Mouse (Mus musculus) MEL (cell line): ENCODE results near the gene Ptpa. TPM values are rescaled to one million over a fixed set of nuclear protein-coding genes. Genes with fewer than 3 reads are reported as not detected.

Experiments
- DNase-seq: peaks from one replicate; pipeline ENCODE4 v3.0.0; 2011; ENCODE audit warnings: low read depth, low spot score
- H3K27ac ChIP-seq: 2 replicates; pipeline ENCODE4 v1.5.1; 2012; ENCODE audit warnings: low read depth, mild to moderate bottlenecking, control low read depth, low read length, moderate library complexity; ENCODE audit not compliant: control insufficient read depth
- H3K27me3 ChIP-seq, 2 experiments: fragments of 150-350 bp in 1 of 2; sonication (generic) in 1 of 2; 2 replicates each; pipeline ENCODE4 v1.6.1; 2012; ENCODE audit warnings: low read length in 2 of 2, mild to moderate bottlenecking in 2 of 2, improper control_type of control experiment in 1 of 2, moderate library complexity in 1 of 2; ENCODE audit not compliant: insufficient read depth in 2 of 2, control insufficient read depth in 1 of 2
- H3K36me3 ChIP-seq, 2 experiments: 2 replicates each; pipeline ENCODE4 v1.6.1; 2012 to 2014; ENCODE audit warnings: low read length in 2 of 2, improper control_type of control experiment in 1 of 2, inconsistent platforms in 1 of 2, mild to moderate bottlenecking in 1 of 2; ENCODE audit not compliant: insufficient read depth in 2 of 2, control insufficient read depth in 1 of 2
- H3K4me1 ChIP-seq, 2 experiments: fragments of 150-350 bp in 1 of 2; sonication (generic) in 1 of 2; 2 replicates each; pipeline ENCODE4 v1.6.1; 2012; ENCODE audit warnings: low read length in 2 of 2, improper control_type of control experiment in 1 of 2, mild to moderate bottlenecking in 1 of 2; ENCODE audit not compliant: insufficient read depth in 2 of 2, control insufficient read depth in 1 of 2
- H3K4me3 ChIP-seq, 2 experiments: fragments of 150-350 bp in 1 of 2; sonication (generic) in 1 of 2; 2 replicates each; pipeline ENCODE4 v1.5.1; 2012; ENCODE audit warnings: low read depth in 2 of 2, low read length in 2 of 2, mild to moderate bottlenecking in 2 of 2, moderate library complexity in 2 of 2, control low read depth in 1 of 2, improper control_type of control experiment in 1 of 2; ENCODE audit not compliant: control insufficient read depth in 1 of 2, insufficient read depth in 1 of 2
- H3K79me2 ChIP-seq: 2 replicates; pipeline ENCODE4 v1.6.1; 2012; ENCODE audit warnings: mild to moderate bottlenecking, low read length, moderate library complexity; ENCODE audit not compliant: control insufficient read depth, poor library complexity, insufficient read depth
- H3K9ac ChIP-seq: 2 replicates; pipeline ENCODE4 v1.6.1; 2012; ENCODE audit warnings: low read depth, mild to moderate bottlenecking, control low read depth, low read length, moderate library complexity; ENCODE audit not compliant: control insufficient read depth, poor library complexity, severe bottlenecking
- H3K9me3 ChIP-seq: fragments of 150-350 bp; sonication (generic); replicated peaks from 2 replicates; pipeline ENCODE4 v1.6.1; 2012; ENCODE audit warnings: mild to moderate bottlenecking, low read length, improper control_type of control experiment, moderate library complexity; ENCODE audit not compliant: insufficient read depth
- E2F4 ChIP-seq: IDR thresholded peaks from 2 replicates; pipeline ENCODE4 v1.6.1; 2011; ENCODE audit warnings: low read depth, low read length, improper control_type of control experiment, borderline replicate concordance
- EP300 ChIP-seq, 2 experiments: IDR thresholded peaks; 2 replicates each; pipeline ENCODE4 v1.6.1; 2011; ENCODE audit warnings: improper control_type of control experiment in 2 of 2, low read length in 2 of 2, low read depth in 1 of 2, mild to moderate bottlenecking in 1 of 2
- GATA1 ChIP-seq: IDR thresholded peaks from 2 replicates; pipeline ENCODE4 v1.6.1; 2011; ENCODE audit warnings: low read depth, low read length, improper control_type of control experiment
- HCFC1 ChIP-seq: IDR thresholded peaks from 2 replicates; pipeline ENCODE4 v1.6.1; 2012; ENCODE audit warnings: low read depth, mild to moderate bottlenecking, inconsistent platforms, low read length, improper control_type of control experiment, moderate library complexity
- JUND ChIP-seq: IDR thresholded peaks from 2 replicates; pipeline ENCODE4 v1.6.1; 2011; ENCODE audit warnings: low read depth, mild to moderate bottlenecking, improper control_type of control experiment, low read length
- MXI1 ChIP-seq: IDR thresholded peaks from 2 replicates; pipeline ENCODE4 v1.6.1; 2011; ENCODE audit warnings: mild to moderate bottlenecking, low read depth, low read length, improper control_type of control experiment
- POLR2A ChIP-seq, 2 experiments: IDR thresholded peaks; 2 replicates each; pipeline ENCODE4 v1.6.1; 2011 to 2012; ENCODE audit warnings: low read length in 2 of 2, mild to moderate bottlenecking in 2 of 2, control low read depth in 1 of 2, improper control_type of control experiment in 1 of 2, low read depth in 1 of 2, moderate library complexity in 1 of 2; ENCODE audit not compliant: control insufficient read depth in 1 of 2, insufficient read depth in 1 of 2, poor library complexity in 1 of 2
- RAD21 ChIP-seq: IDR thresholded peaks from 2 replicates; pipeline ENCODE4 v1.6.1; 2011; ENCODE audit warnings: mild to moderate bottlenecking, low read depth, low read length, improper control_type of control experiment
- RCOR1 ChIP-seq: IDR thresholded peaks from 2 replicates; pipeline ENCODE4 v1.6.1; 2012; ENCODE audit warnings: low read depth, mild to moderate bottlenecking, inconsistent platforms, low read length, improper control_type of control experiment
- TAL1 ChIP-seq: IDR thresholded peaks from 2 replicates; pipeline ENCODE4 v1.6.1; 2012; ENCODE audit warnings: mild to moderate bottlenecking, inconsistent platforms, low read length, moderate library complexity, mixed read lengths
- TBP ChIP-seq: IDR thresholded peaks from 2 replicates; pipeline ENCODE4 v1.8.0; 2011; ENCODE audit warnings: low read depth, low read length, improper control_type of control experiment
- UBTF ChIP-seq: IDR thresholded peaks from 2 replicates; pipeline ENCODE4 v1.6.1; 2012; ENCODE audit warnings: low read depth, mild to moderate bottlenecking, inconsistent platforms, low read length, improper control_type of control experiment, moderate library complexity, borderline replicate concordance; ENCODE audit not compliant: insufficient read depth
- USF2 ChIP-seq, 2 experiments: IDR thresholded peaks; 2 replicates each; pipeline ENCODE4 v1.6.1; 2011 to 2012; ENCODE audit warnings: improper control_type of control experiment in 2 of 2, low read length in 2 of 2, borderline replicate concordance in 1 of 2, inconsistent platforms in 1 of 2, low read depth in 1 of 2, mild to moderate bottlenecking in 1 of 2; ENCODE audit not compliant: insufficient read depth in 1 of 2
- ZKSCAN1 ChIP-seq: IDR thresholded peaks from 2 replicates; pipeline ENCODE4 v1.6.1; 2012; ENCODE audit warnings: low read depth, mild to moderate bottlenecking, inconsistent platforms, low read length, improper control_type of control experiment, moderate library complexity
- ZMIZ1 ChIP-seq: IDR thresholded peaks from 2 replicates; pipeline ENCODE4 v1.6.1; 2012; ENCODE audit warnings: low read depth, mild to moderate bottlenecking, inconsistent platforms, low read length, improper control_type of control experiment, moderate library complexity
- polyA plus RNA-seq, 2 experiments: library from polyadenylated mRNA; stranded (reverse) in 1 of 2; unstranded in 1 of 2; fragments of >175 nt in 1 of 2; fragments of >200 nt in 1 of 2; gene quantifications; 2 replicates each; pipeline versions ENCODE4 v1.2.1 to v1.2.4; 2012; ENCODE audit warnings: low replicate concordance in 2 of 2, low read depth in 1 of 2; ENCODE audit not compliant: insufficient read length in 2 of 2, insufficient read depth in 1 of 2, missing spikeins in 1 of 2
- total RNA-seq: library from RNA; depleted of rRNA; stranded (reverse); fragments of 300-350 nt; gene quantifications from 2 replicates; pipeline ENCODE4 v1.2.3, GENCODE M21; 2012

Ptpa gene
- total and polyA plus RNA-seq, 3 experiments: 159 to 382 TPM; not detected in 1

DNA sequence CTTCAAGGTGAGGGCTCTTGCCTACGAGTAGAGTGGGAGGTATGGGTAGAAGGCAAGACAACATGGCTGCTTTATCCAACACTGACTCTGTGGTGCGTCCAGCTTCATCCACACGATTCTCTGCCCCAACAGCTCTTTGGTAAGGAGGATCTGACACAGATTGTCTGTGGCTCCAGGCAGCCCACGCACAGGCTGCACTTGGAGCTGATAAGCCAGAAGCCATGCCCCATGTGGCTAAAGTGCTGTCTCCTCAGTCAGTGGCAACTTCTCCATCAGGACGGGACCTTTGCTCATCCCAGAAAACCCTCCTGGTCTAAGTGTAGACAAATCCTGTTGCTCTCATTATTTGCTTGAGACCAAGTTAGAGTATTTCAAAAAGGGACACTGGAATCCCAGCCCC, 38.7 kb downstream of the Ptpa start:
- peaks cover 0 to 5% of the 10 kb centered on the region in 2 experiments; a peak in 3 of 4 replicates for H3K36me3 ChIP-seq
- H3K4me1 ChIP-seq: peaks cover 0 to 9% of the 10 kb centered on the region in 2 experiments; a peak in 3 of 4 replicates
- TF ChIP-seq UBTF (no peak), JUND (no peak), GATA1 (peak; percentile 46; the same call in 1 of the 2 replicates), ZMIZ1 (no peak), TAL1 (no peak), TBP (no peak), HCFC1 (no peak), MXI1 (peak; percentile 33; the same call in 1 of the 2 replicates), EP300 (IDR thresholded peaks at IDR 0.05; ENCODE audit: low read depth in 1 of 2, low read length in 2 of 2) (peak; percentile 7 to 27; a peak in 2 of 4 replicates), ZKSCAN1 (no peak), RCOR1 (peak; percentile 77; the same call in 1 of the 2 replicates), POLR2A (IDR thresholded peaks at IDR 0.05; ENCODE audit: control insufficient read depth in 1 of 2, insufficient read depth in 1 of 2, low read depth in 1 of 2, low read length in 2 of 2, poor library complexity in 1 of 2) (no peak), RAD21 (no peak)
- no peaks in the 10 kb centered on the region for H3K27me3 ChIP-seq
- no peaks in the 10 kb centered on the region for H3K79me2 ChIP-seq
- peak; percentile 54 for DNase-seq
- H3K27ac ChIP-seq: no peak overlapping the region
- no peak overlapping the region for H3K9ac ChIP-seq
- H3K4me3 ChIP-seq: no peak overlapping the region
- no peaks in the 10 kb centered on the region for H3K9me3 ChIP-seq

DNA sequence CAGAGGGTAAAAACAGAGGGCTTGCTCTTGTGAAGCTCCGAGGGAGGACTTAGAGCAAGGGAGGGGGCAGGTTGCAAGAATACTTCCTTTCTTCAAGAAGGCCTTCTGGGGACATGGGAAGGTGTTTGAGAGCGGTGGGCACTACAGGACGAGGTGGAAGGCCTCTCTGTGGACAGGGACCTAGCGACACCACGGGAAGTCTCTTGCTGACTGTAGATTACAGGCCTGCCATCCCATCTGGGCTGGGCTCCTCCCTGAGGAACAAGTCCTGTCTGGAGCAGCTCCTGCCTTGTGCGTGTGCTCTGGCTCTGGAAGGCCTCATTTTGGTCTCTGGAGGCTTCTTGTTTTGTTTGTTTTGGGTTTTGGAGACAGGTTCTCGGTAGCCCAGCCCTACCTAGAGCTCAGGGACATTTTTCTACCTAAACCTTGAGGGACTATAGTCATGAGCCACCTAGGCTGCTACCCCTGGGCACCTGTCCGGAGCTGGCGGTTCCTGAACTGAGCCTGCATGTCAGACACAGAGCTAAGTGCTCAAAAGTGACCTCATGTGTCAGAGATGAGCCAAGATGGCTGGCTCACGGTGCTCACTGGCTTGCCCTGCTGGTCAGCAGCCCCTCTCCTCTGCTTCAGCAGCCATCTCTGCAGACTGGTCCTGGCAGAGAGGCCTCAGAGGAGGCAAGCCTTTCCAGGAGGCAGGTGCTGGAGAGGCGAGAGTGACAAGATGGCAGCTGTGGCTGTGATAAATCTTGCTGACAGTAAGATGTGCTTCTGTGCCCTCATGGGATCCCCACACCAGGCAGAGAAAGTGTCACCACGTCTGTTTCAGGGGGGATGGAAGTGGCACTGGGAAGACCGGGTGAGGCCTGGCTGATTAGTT, 40.5 kb downstream of the Ptpa start:
- H3K9me3 ChIP-seq: no peaks in the 10 kb centered on the region
- peaks cover 0 to 9% of the 10 kb centered on the region in 2 experiments; a peak in 3 of 4 replicates for H3K4me1 ChIP-seq
- no peaks in the 10 kb centered on the region for H3K27me3 ChIP-seq
- no peak overlapping the region for H3K4me3 ChIP-seq
- peaks cover 0 to 5% of the 10 kb centered on the region in 2 experiments; a peak in 3 of 4 replicates for H3K36me3 ChIP-seq
- DNase-seq: no peak
- no peak overlapping the region for H3K9ac ChIP-seq
- TF ChIP-seq EP300 (IDR thresholded peaks at IDR 0.05; ENCODE audit: low read depth in 1 of 2, low read length in 2 of 2) (no peak), TBP (no peak), USF2 (IDR thresholded peaks at IDR 0.05; ENCODE audit: borderline replicate concordance in 1 of 2, insufficient read depth in 1 of 2, low read depth in 1 of 2, low read length in 2 of 2) (no peak), E2F4 (no peak)
- TF ChIP-seq, all 39 proteins: peak for 0
- no peaks in the 10 kb centered on the region for H3K79me2 ChIP-seq
- no peak overlapping the region for H3K27ac ChIP-seq
